Mouse (Mus musculus): ENCODE data around the gene Shisa8. TPM values are rescaled to one million over a fixed set of nuclear protein-coding genes. Genes with fewer than 3 reads are reported as not detected.

Shisa8 gene
- polyA plus RNA-seq, 1 experiment, result 0.06 TPM

DNA sequence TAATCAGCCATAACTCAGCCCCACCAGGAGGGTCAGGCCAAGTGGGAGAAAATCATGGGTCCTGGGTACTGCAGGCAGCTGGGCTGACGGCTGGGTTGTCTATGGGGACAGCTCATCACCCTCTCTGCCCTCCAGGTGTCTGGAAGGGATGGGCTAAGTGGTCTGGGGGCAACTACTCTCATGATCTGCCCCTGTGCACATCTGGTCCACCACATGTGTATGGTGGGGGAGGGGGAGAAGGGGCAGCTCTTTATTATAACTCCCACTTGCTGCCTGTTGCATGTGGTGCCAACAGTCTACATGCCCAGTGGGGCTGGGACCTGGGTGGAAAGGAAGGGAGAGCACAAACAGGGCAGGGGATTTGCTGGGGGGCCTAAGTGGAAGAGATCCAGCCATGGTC, 1.8 kb downstream of the Shisa8 start:
- H3ac ChIP-seq (ENCODE audit: control insufficient read depth, insufficient read length, low read depth), result no peak overlapping the region
- H3K79me2 ChIP-seq (ENCODE audit: control insufficient read depth, insufficient read depth), result no peaks in the 10 kb centered on the region
- H3K4me3 ChIP-seq (ENCODE audit: insufficient read depth, poor library complexity, severe bottlenecking), result no peak overlapping the region
- H3K27me3 ChIP-seq (ENCODE audit: control insufficient read depth, insufficient read depth, insufficient read length), result peaks cover 35% of the 10 kb centered on the region
- TF ChIP-seq MYOD1 (IDR thresholded peaks at IDR 0.05; ENCODE audit: control insufficient read depth, insufficient read length, low read depth), result no peak
- no peak for TF ChIP-seq FOSL1 (IDR thresholded peaks at IDR 0.05; ENCODE audit: insufficient read depth, low read length, poor library complexity, severe bottlenecking)
- TF ChIP-seq CEBPB (IDR thresholded peaks at IDR 0.05; ENCODE audit: low read depth), result no peak
- H3K36me3 ChIP-seq (ENCODE audit: control insufficient read depth, insufficient read depth), result peaks cover 8% of the 10 kb centered on the region
- H3K79me3 ChIP-seq (ENCODE audit: low read depth), result no peaks in the 10 kb centered on the region

DNA sequence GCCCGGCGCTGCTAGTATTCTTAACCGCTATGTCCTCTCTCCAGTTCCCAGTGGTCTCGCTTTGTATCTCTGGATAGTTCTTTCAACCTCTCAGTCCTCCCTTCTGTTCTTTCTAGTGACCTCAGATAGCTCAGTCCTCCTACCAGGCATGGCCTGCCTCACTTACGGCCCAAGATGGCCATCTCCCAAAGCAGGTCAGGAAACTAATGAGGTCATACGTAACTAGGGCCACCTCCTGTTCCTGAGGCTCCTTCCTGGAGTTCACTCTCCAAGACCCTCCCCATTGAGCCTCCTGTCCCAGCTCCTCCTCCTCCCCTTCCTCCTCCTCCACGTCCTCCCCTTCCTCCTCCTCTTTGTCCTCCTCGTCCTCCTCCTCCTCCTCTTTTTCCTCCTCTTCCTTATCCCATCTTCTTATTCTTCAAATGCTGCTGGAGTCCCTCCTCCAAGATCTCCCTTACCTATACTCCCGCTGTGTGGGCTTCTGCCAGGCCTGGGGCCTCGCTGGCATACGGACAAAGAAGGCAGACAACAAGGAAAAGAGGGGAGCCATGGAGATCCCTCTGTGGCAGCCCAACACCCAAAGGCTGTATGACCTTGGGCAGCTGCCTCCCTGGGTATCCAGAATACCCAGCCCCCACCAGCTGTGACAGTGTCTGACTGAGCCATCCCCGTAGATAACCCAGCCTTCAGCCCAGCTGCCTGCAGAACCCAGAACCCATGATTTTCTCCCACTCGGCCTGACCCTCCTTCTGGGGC, 3.1 kb downstream of the Shisa8 start:
- peaks cover 21% of the 10 kb centered on the region for H3K36me3 ChIP-seq (ENCODE audit: control insufficient read depth, insufficient read depth)
- H3K79me2 ChIP-seq (ENCODE audit: control insufficient read depth, insufficient read depth), result no peaks in the 10 kb centered on the region
- no peak overlapping the region for H3K4me3 ChIP-seq (ENCODE audit: insufficient read depth, poor library complexity, severe bottlenecking)
- H3K79me3 ChIP-seq (ENCODE audit: low read depth), result no peaks in the 10 kb centered on the region
- H3ac ChIP-seq (ENCODE audit: control insufficient read depth, insufficient read length, low read depth), result no peak overlapping the region
- TF ChIP-seq MAX (IDR thresholded peaks at IDR 0.05) (no peak), MYOG (IDR thresholded peaks at IDR 0.05; ENCODE audit: control insufficient read depth, extremely low read depth, insufficient read length) (no peak), CEBPB (IDR thresholded peaks at IDR 0.05; ENCODE audit: low read depth) (no peak), MYOD1 (IDR thresholded peaks at IDR 0.05; ENCODE audit: control insufficient read depth, insufficient read length, low read depth) (no peak), FOSL1 (IDR thresholded peaks at IDR 0.05; ENCODE audit: insufficient read depth, low read length, poor library complexity, severe bottlenecking) (no peak), USF1 (IDR thresholded peaks at IDR 0.05; ENCODE audit: low read depth) (no peak), CTCF (IDR thresholded peaks at IDR 0.05; ENCODE audit: control insufficient read depth, insufficient read depth, insufficient read length) (no peak)
- peaks cover 31% of the 10 kb centered on the region for H3K27me3 ChIP-seq (ENCODE audit: control insufficient read depth, insufficient read depth, insufficient read length)

DNA sequence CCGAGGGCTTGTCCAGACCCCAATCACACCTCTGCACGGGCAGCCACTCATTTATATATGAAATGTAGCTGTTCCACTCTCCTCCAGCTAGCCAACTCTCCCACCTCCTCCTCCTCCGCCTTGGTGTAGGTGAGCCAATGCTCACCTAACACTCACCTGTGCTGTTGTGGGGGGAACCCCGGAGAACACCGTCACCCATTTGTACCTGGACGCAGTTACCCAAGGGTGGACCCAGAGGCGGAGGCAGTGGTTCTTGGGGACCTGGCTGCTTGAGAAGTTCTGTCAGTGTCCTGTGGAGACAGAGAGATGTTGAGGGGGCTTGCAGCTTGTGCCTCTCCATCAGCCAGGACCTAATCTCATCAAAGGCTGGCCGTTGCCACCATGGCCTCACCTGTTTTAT, 4.3 kb downstream of the Shisa8 start:
- Histone ChIP-seq H3K79me3 (ENCODE audit: low read depth) (no peaks in the 10 kb centered on the region), H3K27me3 (ENCODE audit: control insufficient read depth, insufficient read depth, insufficient read length) (peaks cover 27% of the 10 kb centered on the region), H3K36me3 (ENCODE audit: control insufficient read depth, insufficient read depth) (peaks cover 33% of the 10 kb centered on the region), H3K4me3 (ENCODE audit: insufficient read depth, poor library complexity, severe bottlenecking) (no peak overlapping the region), H3ac (ENCODE audit: control insufficient read depth, insufficient read length, low read depth) (no peak overlapping the region), H3K79me2 (ENCODE audit: control insufficient read depth, insufficient read depth) (no peaks in the 10 kb centered on the region)
- TF ChIP-seq MYOG (IDR thresholded peaks at IDR 0.05; ENCODE audit: control insufficient read depth, extremely low read depth, insufficient read length) (no peak), CEBPB (IDR thresholded peaks at IDR 0.05; ENCODE audit: low read depth) (no peak), CTCF (IDR thresholded peaks at IDR 0.05; ENCODE audit: control insufficient read depth, insufficient read depth, insufficient read length) (no peak), MAX (IDR thresholded peaks at IDR 0.05) (no peak), FOSL1 (IDR thresholded peaks at IDR 0.05; ENCODE audit: insufficient read depth, low read length, poor library complexity, severe bottlenecking) (no peak), USF1 (IDR thresholded peaks at IDR 0.05; ENCODE audit: low read depth) (no peak), MYOD1 (IDR thresholded peaks at IDR 0.05; ENCODE audit: control insufficient read depth, insufficient read length, low read depth) (no peak)

DNA sequence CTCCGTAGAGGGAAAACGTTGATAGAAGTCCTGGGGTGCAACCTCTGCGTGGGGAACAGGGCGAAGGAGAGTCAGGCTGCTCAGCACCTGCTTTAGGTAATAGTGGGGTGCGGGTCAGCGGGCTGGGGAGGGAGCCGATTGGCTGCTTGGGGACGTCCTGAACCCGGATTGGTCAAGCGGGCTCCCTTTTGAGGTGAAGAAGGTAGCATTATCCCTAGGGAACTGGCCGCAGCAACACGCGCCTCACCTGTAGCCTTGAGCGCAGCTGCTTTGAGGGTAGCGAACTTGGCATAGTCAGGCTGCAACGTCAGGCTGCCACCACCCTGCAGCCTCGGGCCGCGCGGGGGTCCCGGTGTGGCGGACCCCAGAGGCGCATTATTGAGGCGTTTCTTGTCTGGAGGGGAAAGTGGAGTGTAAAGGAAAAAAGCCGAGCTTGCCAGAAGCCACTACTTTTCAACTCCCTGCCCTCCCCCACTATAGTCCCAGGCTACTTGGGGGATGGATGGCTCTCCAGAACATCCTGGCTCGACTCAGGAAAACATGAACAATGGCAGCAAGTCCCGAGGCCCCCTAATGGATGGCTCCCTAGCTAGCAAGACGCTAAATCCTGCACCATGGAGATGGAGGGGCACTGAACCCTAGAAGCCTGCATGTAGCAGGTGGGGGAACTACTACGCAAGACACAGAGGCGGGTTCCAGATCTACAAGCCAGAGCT, 5.0 kb downstream of the Shisa8 start:
- Histone ChIP-seq H3K79me3 (ENCODE audit: low read depth) (no peaks in the 10 kb centered on the region), H3K79me2 (ENCODE audit: control insufficient read depth, insufficient read depth) (no peaks in the 10 kb centered on the region), H3K36me3 (ENCODE audit: control insufficient read depth, insufficient read depth) (peaks cover 39% of the 10 kb centered on the region), H3ac (ENCODE audit: control insufficient read depth, insufficient read length, low read depth) (no peak overlapping the region), H3K27me3 (ENCODE audit: control insufficient read depth, insufficient read depth, insufficient read length) (peaks cover 20% of the 10 kb centered on the region), H3K4me3 (ENCODE audit: insufficient read depth, poor library complexity, severe bottlenecking) (no peak overlapping the region)
- TF ChIP-seq USF1 (IDR thresholded peaks at IDR 0.05; ENCODE audit: low read depth) (no peak), MYOG (IDR thresholded peaks at IDR 0.05; ENCODE audit: control insufficient read depth, extremely low read depth, insufficient read length) (no peak), MYOD1 (IDR thresholded peaks at IDR 0.05; ENCODE audit: control insufficient read depth, insufficient read length, low read depth) (no peak), CTCF (IDR thresholded peaks at IDR 0.05; ENCODE audit: control insufficient read depth, insufficient read depth, insufficient read length) (no peak), MAX (IDR thresholded peaks at IDR 0.05) (no peak), FOSL1 (IDR thresholded peaks at IDR 0.05; ENCODE audit: insufficient read depth, low read length, poor library complexity, severe bottlenecking) (no peak), CEBPB (IDR thresholded peaks at IDR 0.05; ENCODE audit: low read depth) (no peak)

DNA sequence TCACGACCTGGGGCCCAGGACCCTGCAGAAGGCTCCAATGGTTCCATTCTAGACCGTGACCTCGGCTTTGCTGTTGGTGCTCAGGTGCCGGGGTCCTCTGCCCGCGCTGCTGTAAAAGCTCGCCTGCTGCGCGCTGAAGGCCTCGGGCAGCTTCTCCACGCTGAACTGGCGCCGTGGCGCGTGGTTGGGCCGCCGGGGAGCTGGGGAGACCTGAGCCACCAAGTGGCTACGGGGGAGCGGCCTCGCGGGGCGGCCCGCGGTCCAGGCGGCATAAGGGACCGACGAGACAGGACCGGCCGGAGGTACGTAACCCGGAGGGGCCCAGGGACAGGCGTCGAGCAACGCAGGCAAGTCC, 5.5 kb downstream of the Shisa8 start:
- no peaks in the 10 kb centered on the region for H3K79me2 ChIP-seq (ENCODE audit: control insufficient read depth, insufficient read depth)
- no peak overlapping the region for H3ac ChIP-seq (ENCODE audit: control insufficient read depth, insufficient read length, low read depth)
- H3K36me3 ChIP-seq (ENCODE audit: control insufficient read depth, insufficient read depth), result peaks cover 45% of the 10 kb centered on the region
- TF ChIP-seq CEBPB (IDR thresholded peaks at IDR 0.05; ENCODE audit: low read depth) (no peak), CTCF (IDR thresholded peaks at IDR 0.05; ENCODE audit: control insufficient read depth, insufficient read depth, insufficient read length) (no peak), MYOD1 (IDR thresholded peaks at IDR 0.05; ENCODE audit: control insufficient read depth, insufficient read length, low read depth) (no peak), FOSL1 (IDR thresholded peaks at IDR 0.05; ENCODE audit: insufficient read depth, low read length, poor library complexity, severe bottlenecking) (no peak), MAX (IDR thresholded peaks at IDR 0.05) (no peak), USF1 (IDR thresholded peaks at IDR 0.05; ENCODE audit: low read depth) (no peak), MYOG (IDR thresholded peaks at IDR 0.05; ENCODE audit: control insufficient read depth, extremely low read depth, insufficient read length) (no peak)
- H3K27me3 ChIP-seq (ENCODE audit: control insufficient read depth, insufficient read depth, insufficient read length), result peaks cover 14% of the 10 kb centered on the region
- no peaks in the 10 kb centered on the region for H3K79me3 ChIP-seq (ENCODE audit: low read depth)
- no peak overlapping the region for H3K4me3 ChIP-seq (ENCODE audit: insufficient read depth, poor library complexity, severe bottlenecking)
